Mouse (Mus musculus) Patski (cell line): Measurements from ENCODE around the gene Otulin. TPM values are rescaled to one million over a fixed set of nuclear protein-coding genes. Genes with fewer than 3 reads are reported as not detected.
A peak's percentile ranks its signal among the peaks of the same experiment; 100 is the strongest.

Source experiments
- ATAC-seq: fragments of 100-300 bp; one replicate; pipeline ENCODE4 v1.8.0; 2021
- CTCF ChIA-PET: fragments of 350-600 bp; sonication (Branson Sonifier 250); formaldehyde crosslinking; loops from one replicate; lab custom pipeline; 2022; ENCODE audit warnings: inconsistent platforms; lab: Charles Lee
- POLR2A ChIA-PET: fragments of 350-600 bp; sonication (Branson Sonifier 250); formaldehyde crosslinking; loops from one replicate; lab custom pipeline; 2022; ENCODE audit warnings: antibody characterized with exemption, inconsistent platforms; lab: Charles Lee
- DNase-seq: peaks from one replicate; pipeline ENCODE4 v3.0.0-alpha.2; 2011; ENCODE audit warnings: low read depth, low spot score
- H3K27me3 ChIP-seq: fragments of 371-371 bp; one replicate; pipeline ENCODE4 v1.5.1; 2021
- CTCF ChIP-seq: fragments of 100-300 bp; IDR thresholded peaks from one replicate; pipeline ENCODE4 v1.5.1; 2021
- in situ Hi-C: fragments of 300-500 bp; cut with MboI; formaldehyde crosslinking; loops from 3 replicates; pipeline ENCODE4 v1.11.1; 2018; ENCODE audit warnings: low pct_unique_long_range_greater_than_20kb, mixed read lengths
- polyA plus RNA-seq: library from polyadenylated mRNA; unstranded; gene quantifications from one replicate; pipeline ENCODE4 v1.2.3, GENCODE M21; 2021

The Otulin gene
- polyA plus RNA-seq, 1 experiment from 2014 or later: 42.4 TPM

- ChIA-PET POLR2A (no interaction called here), CTCF (no interaction called here)
- DNase-seq: no peak
- in situ Hi-C loops: loop anchor here (5.0 kb wide), 1 partner anchor 48 kb away; no protein-coding TSS in a partner anchor
- H3K27me3 ChIP-seq: no peaks in the 10 kb centered on the region
- no peak for TF ChIP-seq CTCF
- ATAC-seq: no peak
Observed at GRCm38 (mm10) chr15:27669276-27669675, 38.8 kb upstream of the Otulin start.

- ATAC-seq (no peak), DNase-seq (no peak)
- H3K27me3 ChIP-seq: no peaks in the 10 kb centered on the region
- ChIA-PET CTCF (interaction anchor here (1.0 to 1.5 kb wide), 3 partner anchors 9 to 191 kb away, joined by 3 to 4 read pairs (median 3); no protein-coding TSS in a partner anchor), POLR2A (no interaction called here)
- TF ChIP-seq CTCF: no peak
- in situ Hi-C loops: loop anchor here (5.0 kb wide), 1 partner anchor 49 kb away; no protein-coding TSS in a partner anchor
Observed at GRCm38 (mm10) chr15:27668557-27668956, 38.1 kb upstream of the Otulin start.

GRCm38 (mm10) chr15:27668001-27668461 is 37.5 kb upstream of the Otulin start:
- no peak for DNase-seq
- ATAC-seq: no peak
- ChIA-PET POLR2A (no interaction called here), CTCF (interaction anchor here (1.0 to 1.5 kb wide), 3 partner anchors 9 to 192 kb away, joined by 3 to 4 read pairs (median 3); no protein-coding TSS in a partner anchor)
- no peaks in the 10 kb centered on the region for H3K27me3 ChIP-seq
- TF ChIP-seq CTCF: no peak
- in situ Hi-C loops: loop anchor here (5.0 kb wide), 1 partner anchor 49 kb away; no protein-coding TSS in a partner anchor

GRCm38 (mm10) chr15:27666911-27667539 is 36.5 kb upstream of the Otulin start:
- CTCF ChIA-PET: no interaction called here
- in situ Hi-C loops: loop anchor here (5.0 kb wide), 1 partner anchor 50 kb away; no protein-coding TSS in a partner anchor

GRCm38 (mm10) chr15:27665392-27665911 is 35.0 kb upstream of the Otulin start:
- ATAC-seq (no peak), DNase-seq (no peak)
- TF ChIP-seq CTCF: no peak
- ChIA-PET CTCF (no interaction called here), POLR2A (no interaction called here)
- in situ Hi-C loops: loop anchor here (5.0 kb wide), 1 partner anchor 52 kb away; no protein-coding TSS in a partner anchor
- H3K27me3 ChIP-seq: no peaks in the 10 kb centered on the region

More at GRCm38 (mm10) chr15:27666911-27667539, 36.5 kb upstream of the Otulin start:
- ATAC-seq: no peak
- no peak for DNase-seq
- TF ChIP-seq CTCF: no peak
- no peaks in the 10 kb centered on the region for H3K27me3 ChIP-seq
- POLR2A ChIA-PET: no interaction called here

GRCm38 (mm10) chr15:27664126-27664525 is 33.6 kb upstream of the Otulin start:
- H3K27me3 ChIP-seq: no peaks in the 10 kb centered on the region
- ATAC-seq (no peak), DNase-seq (no peak)
- in situ Hi-C loops: no loop called here
- POLR2A ChIA-PET: no interaction called here
- no peak for TF ChIP-seq CTCF
- CTCF ChIA-PET: no interaction called here

- ChIA-PET CTCF (no interaction called here), POLR2A (no interaction called here)
- in situ Hi-C loops: no loop called here
- TF ChIP-seq CTCF: no peak
- H3K27me3 ChIP-seq: no peaks in the 10 kb centered on the region
- DNase-seq (no peak), ATAC-seq (no peak)
Observed at GRCm38 (mm10) chr15:27662699-27663098, 32.2 kb upstream of the Otulin start.

- CTCF ChIA-PET: no interaction called here
- in situ Hi-C loops: no loop called here
- TF ChIP-seq CTCF: no peak
- DNase-seq (no peak), ATAC-seq (no peak)
- POLR2A ChIA-PET: no interaction called here
- no peaks in the 10 kb centered on the region for H3K27me3 ChIP-seq
Observed at GRCm38 (mm10) chr15:27661696-27662095, 31.2 kb upstream of the Otulin start.

GRCm38 (mm10) chr15:27659592-27660244 is 29.2 kb upstream of the Otulin start:
- peak; percentile 80 for ATAC-seq

GRCm38 (mm10) chr15:27659143-27659542 is 28.6 kb upstream of the Otulin start:
- CTCF ChIA-PET: interaction anchor here (0.7 to 1.8 kb wide), 7 partner anchors 9 to 165 kb away, joined by 3 to 6 read pairs (median 4); no protein-coding TSS in a partner anchor

More at GRCm38 (mm10) chr15:27659592-27660244, 29.2 kb upstream of the Otulin start:
- TF ChIP-seq CTCF: peak; percentile 96
- peaks cover 5% of the 10 kb centered on the region for H3K27me3 ChIP-seq
- ChIA-PET POLR2A (no interaction called here), CTCF (interaction anchor here (0.7 to 1.8 kb wide), 9 partner anchors 9 to 164 kb away, joined by 3 to 6 read pairs (median 3); no protein-coding TSS in a partner anchor)
- in situ Hi-C loops: loop anchor here (10.0 kb wide), 1 partner anchor 165 kb away; no protein-coding TSS in a partner anchor
- DNase-seq: peak; percentile 22

More at GRCm38 (mm10) chr15:27659143-27659542, 28.6 kb upstream of the Otulin start:
- no peak for TF ChIP-seq CTCF
- no peak for DNase-seq
- in situ Hi-C loops: loop anchor here (10.0 kb wide), 1 partner anchor 166 kb away; no protein-coding TSS in a partner anchor
- POLR2A ChIA-PET: no interaction called here
- H3K27me3 ChIP-seq: peaks cover 5% of the 10 kb centered on the region
- ATAC-seq: no peak
